ENCODE assay signal across 10 mouse cellular contexts in genomic region chr4:151741249-151742137, GRCm38 (mm10).
DNase-seq lines count a peak whose midpoint lies in the region; ATAC-seq lines count a peak whose summit lies in the region.
"Had no signal": no experiment of that assay in that cellular context is flagged by ENCODE, and none has a peak within 500 bp of the region (broad histone marks: within the 10 kb centered on the region; RNA-seq: fewer than 3 reads in every experiment).

No protein-coding gene starts in this region.

- no peak for ATAC-seq in midbrain, embryonic 13.5 days
- no peak for ATAC-seq in midbrain, embryonic 11.5 days (ENCODE audit: low FRiP score)
- peak; percentile 91 for ATAC-seq in megakaryocyte-erythroid progenitor cell, adult 5-6 weeks (replicated peaks; ENCODE audit: low FRiP score, low TSS enrichment, poor library complexity, severe bottlenecking)
- ATAC-seq: forebrain, embryonic 13.5 days had no signal

- no peak for DNase-seq in midbrain, embryonic 11.5 days (ENCODE audit: low spot score, missing footprints)
- DNase-seq in heart, adult 11 months: peak; percentile 95
- DNase-seq in heart, postnatal 10 days: peak; percentile 47 to 51
- DNase-seq in cerebellum, adult 8-10 months: no peak
- no peak for DNase-seq in layer of hippocampus, adult 8-10 months (ENCODE audit: low spot score in 2 of 2)
- DNase-seq: cerebellum, adult 2 months; kidney, adult 18-20 months had no signal

- peaks cover 31% of the 10 kb centered on the region for H3K4me1 ChIP-seq in midbrain, embryonic 13.5 days (replicated peaks)
- peaks cover 8% of the 10 kb centered on the region; the same call in 1 of the 2 replicates for H3K4me1 ChIP-seq in midbrain, embryonic 11.5 days (ENCODE audit: control insufficient read depth, insufficient read depth, low read length)

- no peaks in the 10 kb centered on the region for H3K9me3 ChIP-seq in midbrain, embryonic 13.5 days
- H3K9me3 ChIP-seq in midbrain, embryonic 11.5 days (ENCODE audit: control insufficient read depth, low read length): no peaks in the 10 kb centered on the region
- H3K9me3 ChIP-seq: forebrain, embryonic 13.5 days had no signal

- H3K4me3 ChIP-seq in midbrain, embryonic 13.5 days (replicated peaks): no peak overlapping the region
- no peak overlapping the region for H3K4me3 ChIP-seq in midbrain, embryonic 11.5 days (ENCODE audit: low read depth, low read length)
- H3K4me3 ChIP-seq: forebrain, embryonic 13.5 days had no signal

- intact Hi-C loops in heart, postnatal 10 days (cut with DNase I): no loop called here

- H3K9ac ChIP-seq in midbrain, embryonic 13.5 days (replicated peaks): no peak overlapping the region
- H3K9ac ChIP-seq in midbrain, embryonic 11.5 days (ENCODE audit: low read length): no peak overlapping the region
- H3K9ac ChIP-seq: forebrain, embryonic 13.5 days had no signal

- H3K27ac ChIP-seq in midbrain, embryonic 13.5 days: peak overlapping the region; percentile 32; the same call in 1 of the 2 replicates
- no peak overlapping the region for H3K27ac ChIP-seq in midbrain, embryonic 11.5 days (ENCODE audit: low read depth, low read length)

- WGBS in midbrain, embryonic 13.5 days: 55% methylated on average over 20 of the region's 20 CpGs
- WGBS in midbrain, embryonic 11.5 days: 77% methylated on average over 20 of the region's 20 CpGs

- no peaks in the 10 kb centered on the region for H3K27me3 ChIP-seq in midbrain, embryonic 13.5 days
- no peaks in the 10 kb centered on the region for H3K27me3 ChIP-seq in midbrain, embryonic 11.5 days (ENCODE audit: control insufficient read depth, insufficient read depth, low read length)
- H3K27me3 ChIP-seq: forebrain, embryonic 13.5 days had no signal

- no peaks in the 10 kb centered on the region for H3K36me3 ChIP-seq in midbrain, embryonic 13.5 days
- H3K36me3 ChIP-seq in midbrain, embryonic 11.5 days (ENCODE audit: control insufficient read depth, insufficient read depth, low read length): no peaks in the 10 kb centered on the region

- peak overlapping the region; percentile 9; the same call in 1 of the 2 replicates for H3K4me2 ChIP-seq in midbrain, embryonic 13.5 days (replicated peaks)
- no peak overlapping the region for H3K4me2 ChIP-seq in midbrain, embryonic 11.5 days
- H3K4me2 ChIP-seq: forebrain, embryonic 13.5 days had no signal

Comparison
In these comparisons a context has a peak if more than half of its experiments do, and no peak if none do; other contexts are left out.
1. DNase-seq: peak in heart, adult 11 months (single experiment) and heart, postnatal 10 days (2 of 2); none in midbrain, embryonic 11.5 days (single experiment), cerebellum, adult 8-10 months (single experiment) and layer of hippocampus, adult 8-10 months (0 of 2).